Mouse (Mus musculus) mammary gland, adult 2 months (tissue): ENCODE results near the gene Spocd1. TPM values are rescaled to one million over a fixed set of nuclear protein-coding genes. Genes with fewer than 3 reads are reported as not detected.

Experiments used
- polyA plus RNA-seq: library from polyadenylated mRNA; depleted of rRNA; stranded (reverse); fragments of >200 nt; gene quantifications from 2 replicates; pipeline ENCODE4 v1.2.3, GENCODE M21; 2012; ENCODE audit warnings: low replicate concordance; rRNA removed

Gene Spocd1
- polyA plus RNA-seq = 0.11 TPM in 2 replicates

DNA sequence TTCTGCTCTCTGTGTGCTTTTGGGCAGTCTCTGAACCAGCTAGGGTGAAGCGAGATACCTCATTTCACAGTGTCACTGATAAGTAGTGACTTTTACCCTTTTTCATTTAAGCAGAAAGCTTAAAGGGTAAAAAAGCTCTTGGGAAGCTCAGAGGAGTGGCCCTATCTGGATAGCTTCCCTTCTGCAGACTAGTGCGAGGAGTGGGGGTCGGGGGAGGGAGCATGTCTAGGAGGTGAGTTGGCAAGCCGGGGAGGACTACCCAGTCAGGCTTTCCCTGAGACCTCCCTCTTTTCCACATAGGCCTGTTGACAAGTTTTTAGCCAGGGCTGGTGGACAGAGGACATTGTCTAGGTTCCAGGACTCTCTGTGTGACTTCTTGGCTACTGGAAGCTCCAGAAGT, at the start of gene Spocd1:
Gene Spocd1 (plus strand): TSS at position 301 of the 400 bp plus-strand sequence.

DNA sequence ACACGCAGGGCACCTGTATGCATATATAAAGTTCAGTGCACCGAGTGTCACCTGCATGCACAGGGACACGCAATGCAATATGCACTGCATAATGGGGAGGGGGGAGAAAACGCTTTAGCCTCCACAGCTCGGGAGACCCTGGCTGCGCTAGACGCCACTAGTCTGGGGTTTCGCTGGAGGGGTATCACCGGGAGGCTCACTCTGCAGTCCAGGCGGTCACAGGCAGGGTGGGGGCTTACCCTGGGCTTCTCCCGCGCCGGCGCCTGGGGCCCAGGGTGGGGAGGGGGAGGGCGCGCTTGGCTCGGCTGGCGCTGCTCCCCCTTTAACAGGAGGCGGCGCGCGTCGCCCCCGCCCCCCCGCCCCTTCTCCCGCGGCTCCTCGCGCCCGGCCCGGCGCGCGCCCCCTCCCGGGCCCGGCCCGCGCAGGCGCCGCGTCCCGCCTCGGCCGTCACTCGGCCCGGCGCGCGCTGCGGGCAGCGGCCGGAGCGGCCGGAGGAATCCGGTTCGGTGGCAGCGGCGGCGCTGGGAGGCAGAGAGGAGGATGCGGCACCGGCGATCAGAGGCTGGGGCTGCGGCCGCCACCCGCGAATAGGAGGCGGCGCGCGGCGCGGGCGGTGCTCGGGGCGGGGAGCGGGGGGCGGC, 55.5 kb downstream of the Spocd1 start, which contains the start of gene Adgrb2:
Gene Adgrb2 (plus strand): TSS at position 450 of the 641 bp plus-strand sequence.

Other genes starting within 250 kb of the Spocd1 start
- 33.4 and 41.8 TPM in 2 replicates for gene Tmem39b, start 232.4 kb upstream of the Spocd1 start, polyA plus RNA-seq
- 15.1 and 85.6 TPM in 2 replicates for gene Khdrbs1, start 186.9 kb upstream of the Spocd1 start, polyA plus RNA-seq
- 41.6 and 80.5 TPM in 2 replicates for gene Ptp4a2, start 118.0 kb upstream of the Spocd1 start, polyA plus RNA-seq
- gene Adgrb2, start 55.6 kb downstream of the Spocd1 start, polyA plus RNA-seq = 2.8 and 7.2 TPM in 2 replicates
- 31.0 and 58.8 TPM in 2 replicates for gene Col16a1, start 118.6 kb downstream of the Spocd1 start, polyA plus RNA-seq
- 112 and 136 TPM in 2 replicates for gene Pef1, start 173.3 kb downstream of the Spocd1 start, polyA plus RNA-seq
- 2.2 TPM in 2 replicates for gene Hcrtr1, start 210.1 kb downstream of the Spocd1 start, polyA plus RNA-seq
- gene Tinagl1, start 245.9 kb downstream of the Spocd1 start, polyA plus RNA-seq = 94.4 and 146 TPM in 2 replicates